ENCODE assay signal across 25 mouse cellular contexts in genomic region chr1:164821821-164822220, GRCm38 (mm10). TPM values are rescaled to one million over a fixed set of nuclear protein-coding genes. Genes with fewer than 3 reads are reported as not detected.
A peak's percentile ranks its signal among the peaks of the same experiment; 100 is the strongest.
DNase-seq lines count a peak whose midpoint lies in the region; ATAC-seq lines count a peak whose summit lies in the region.
"Had no signal": no experiment of that assay in that cellular context is flagged by ENCODE, and none has a peak within 500 bp of the region (broad histone marks: within the 10 kb centered on the region; RNA-seq: fewer than 3 reads in every experiment).

No protein-coding gene starts in this region.

- DNase-seq in embryo, embryonic 10 days (ENCODE audit: low spot score) = peak; percentile 13
- no peak for DNase-seq in embryo, embryonic 11 days
- no peak for DNase-seq in hindbrain, embryonic 11.5 days (ENCODE audit: low spot score)
- no peak for DNase-seq in left cerebral cortex, adult 8-10 months (ENCODE audit: low spot score in 2 of 2)
- DNase-seq: adrenal gland, postnatal 14 days; cerebellum, adult 9-10 months; forebrain, postnatal 0 days; heart, postnatal 4 days; kidney, adult 18-20 months; kidney, postnatal 10 days; left cerebral cortex, postnatal 4 days; lung, postnatal 36 days; right cerebral cortex, postnatal 25 days; thymus, postnatal 25 days had no signal

- H3K4me1 ChIP-seq in hindbrain, embryonic 15.5 days (replicated peaks) = peaks cover 4% of the 10 kb centered on the region; the same call in 1 of the 2 replicates
- H3K4me1 ChIP-seq in hindbrain, embryonic 11.5 days (replicated peaks; ENCODE audit: control insufficient read depth, insufficient read depth, low read length) = no peaks in the 10 kb centered on the region
- no peaks in the 10 kb centered on the region for H3K4me1 ChIP-seq in neural tube, embryonic 12.5 days
- no peaks in the 10 kb centered on the region for H3K4me1 ChIP-seq in neural tube, embryonic 15.5 days
- 0 out of 2 replicates have a peak, but pooled peaks cover 5% of the 10 kb centered on the region for H3K4me1 ChIP-seq in midbrain, embryonic 16.5 days (ENCODE audit: control insufficient read depth, insufficient read depth, low read length)
- H3K4me1 ChIP-seq: forebrain, embryonic 10.5 days; limb, embryonic 15.5 days; lung, embryonic 15.5 days; stomach, embryonic 15.5 days had no signal

- no peak overlapping the region for H3K27ac ChIP-seq in hindbrain, embryonic 15.5 days (replicated peaks)
- no peak overlapping the region for H3K27ac ChIP-seq in hindbrain, embryonic 11.5 days (ENCODE audit: low read depth, low read length)
- H3K27ac ChIP-seq in neural tube, embryonic 12.5 days = no peak overlapping the region
- H3K27ac ChIP-seq in neural tube, embryonic 15.5 days (replicated peaks) = no peak overlapping the region
- H3K27ac ChIP-seq in midbrain, embryonic 16.5 days (ENCODE audit: low read length) = no peak overlapping the region
- H3K27ac ChIP-seq: forebrain, embryonic 10.5 days; left cerebral cortex, adult 2 months; limb, embryonic 15.5 days; liver, embryonic 14.5 days; lung, embryonic 15.5 days; stomach, embryonic 15.5 days had no signal

- no peaks in the 10 kb centered on the region for H3K27me3 ChIP-seq in hindbrain, embryonic 15.5 days
- H3K27me3 ChIP-seq in hindbrain, embryonic 11.5 days (ENCODE audit: control insufficient read depth, insufficient read depth, low read length) = no peaks in the 10 kb centered on the region
- no peaks in the 10 kb centered on the region for H3K27me3 ChIP-seq in neural tube, embryonic 12.5 days (replicated peaks)
- H3K27me3 ChIP-seq in neural tube, embryonic 15.5 days (replicated peaks) = no peaks in the 10 kb centered on the region
- no peaks in the 10 kb centered on the region for H3K27me3 ChIP-seq in midbrain, embryonic 16.5 days (ENCODE audit: control insufficient read depth, insufficient read depth, low read depth, low read length)
- H3K27me3 ChIP-seq: limb, embryonic 15.5 days; lung, embryonic 15.5 days; stomach, embryonic 15.5 days had no signal

- H3K9me3 ChIP-seq in hindbrain, embryonic 15.5 days = no peaks in the 10 kb centered on the region
- H3K9me3 ChIP-seq in hindbrain, embryonic 11.5 days (ENCODE audit: control insufficient read depth, low read length) = no peaks in the 10 kb centered on the region
- H3K9me3 ChIP-seq in neural tube, embryonic 12.5 days = no peaks in the 10 kb centered on the region
- no peaks in the 10 kb centered on the region for H3K9me3 ChIP-seq in neural tube, embryonic 15.5 days (replicated peaks)
- no peaks in the 10 kb centered on the region for H3K9me3 ChIP-seq in midbrain, embryonic 16.5 days (replicated peaks; ENCODE audit: control insufficient read depth, low read length, poor library complexity, severe bottlenecking)
- H3K9me3 ChIP-seq: forebrain, embryonic 10.5 days; limb, embryonic 15.5 days; lung, embryonic 15.5 days; stomach, embryonic 15.5 days had no signal

- H3K4me3 ChIP-seq in hindbrain, embryonic 15.5 days = no peak overlapping the region
- no peak overlapping the region for H3K4me3 ChIP-seq in hindbrain, embryonic 11.5 days (ENCODE audit: low read depth, low read length)
- no peak overlapping the region for H3K4me3 ChIP-seq in neural tube, embryonic 12.5 days
- H3K4me3 ChIP-seq in neural tube, embryonic 15.5 days (replicated peaks) = no peak overlapping the region
- no peak overlapping the region for H3K4me3 ChIP-seq in midbrain, embryonic 16.5 days (ENCODE audit: low read depth, low read length)
- H3K4me3 ChIP-seq: forebrain, embryonic 10.5 days; left cerebral cortex, adult 2 months; limb, embryonic 15.5 days; lung, embryonic 15.5 days; stomach, embryonic 15.5 days had no signal

- no peak overlapping the region for H3K4me2 ChIP-seq in hindbrain, embryonic 15.5 days
- H3K4me2 ChIP-seq in hindbrain, embryonic 11.5 days (replicated peaks; ENCODE audit: low read depth, low read length) = no peak overlapping the region
- no peak overlapping the region for H3K4me2 ChIP-seq in neural tube, embryonic 12.5 days (replicated peaks)
- no peak overlapping the region for H3K4me2 ChIP-seq in neural tube, embryonic 15.5 days
- no peak overlapping the region for H3K4me2 ChIP-seq in midbrain, embryonic 16.5 days (ENCODE audit: low read length)
- H3K4me2 ChIP-seq: limb, embryonic 15.5 days; lung, embryonic 15.5 days; stomach, embryonic 15.5 days had no signal

- WGBS in hindbrain, embryonic 15.5 days = 51% methylated on average over 3 of the region's 3 CpGs
- 70% methylated on average over 3 of the region's 3 CpGs for WGBS in hindbrain, embryonic 11.5 days
- WGBS in neural tube, embryonic 12.5 days = 65% methylated on average over 3 of the region's 3 CpGs
- WGBS in neural tube, embryonic 15.5 days = 47% methylated on average over 3 of the region's 3 CpGs
- 53% methylated on average over 3 of the region's 3 CpGs for WGBS in midbrain, embryonic 16.5 days

- H3K9ac ChIP-seq in hindbrain, embryonic 15.5 days = no peak overlapping the region
- no peak overlapping the region for H3K9ac ChIP-seq in hindbrain, embryonic 11.5 days (ENCODE audit: low read depth, low read length)
- H3K9ac ChIP-seq in neural tube, embryonic 12.5 days = no peak overlapping the region
- no peak overlapping the region for H3K9ac ChIP-seq in neural tube, embryonic 15.5 days (replicated peaks)
- H3K9ac ChIP-seq in midbrain, embryonic 16.5 days (ENCODE audit: low read depth, low read length) = no peak overlapping the region
- H3K9ac ChIP-seq: forebrain, postnatal 0 days; limb, embryonic 15.5 days; liver, embryonic 14.5 days; lung, embryonic 15.5 days; stomach, embryonic 15.5 days had no signal

- H3K36me3 ChIP-seq in hindbrain, embryonic 15.5 days = no peaks in the 10 kb centered on the region
- H3K36me3 ChIP-seq in hindbrain, embryonic 11.5 days (ENCODE audit: control insufficient read depth, insufficient read depth, low read length) = no peaks in the 10 kb centered on the region
- no peaks in the 10 kb centered on the region for H3K36me3 ChIP-seq in neural tube, embryonic 12.5 days
- no peaks in the 10 kb centered on the region for H3K36me3 ChIP-seq in neural tube, embryonic 15.5 days
- H3K36me3 ChIP-seq in midbrain, embryonic 16.5 days (ENCODE audit: control insufficient read depth, insufficient read depth, low read length) = no peaks in the 10 kb centered on the region
- H3K36me3 ChIP-seq: forebrain, embryonic 10.5 days; limb, embryonic 15.5 days; lung, embryonic 15.5 days; stomach, embryonic 15.5 days had no signal

- ATAC-seq in hindbrain, embryonic 15.5 days (ENCODE audit: low FRiP score, low read depth) = peak; percentile 23; the same call in 1 of the 2 replicates
- no peak for ATAC-seq in hindbrain, embryonic 11.5 days (ENCODE audit: low FRiP score)
- ATAC-seq in neural tube, embryonic 12.5 days (ENCODE audit: low FRiP score, low read depth) = 0 out of 2 replicates have a peak, but pooled peaks have one; percentile 21
- ATAC-seq in neural tube, embryonic 15.5 days (ENCODE audit: low FRiP score) = no peak
- peak; percentile 45; the same call in 1 of the 2 replicates for ATAC-seq in midbrain, embryonic 16.5 days
- ATAC-seq: forebrain, postnatal 0 days; inflammation-experienced regulatory T-cells, adult 6 months had no signal

RNA-seq across cellular contexts. Expression of gene Dpt, which starts 25.4 kb away (rescaled TPM):
- 1.00 and 1.2 TPM in 2 replicates for polyA plus RNA-seq in hindbrain, embryonic 15.5 days (2015; fragmentation: Nextera tagmentation; extraction: Ambion mirVana)
- polyA plus RNA-seq in hindbrain, embryonic 11.5 days (2014; fragmentation: Nextera tagmentation; extraction: Ambion mirVana) = 0.12 and 0.14 TPM in 2 replicates
- polyA plus RNA-seq in neural tube, embryonic 12.5 days (2016; fragmentation: Nextera tagmentation; extraction: Ambion mirVana) = 0.29 and 0.56 TPM in 2 replicates
- 6.2 and 7.2 TPM in 2 replicates for polyA plus RNA-seq in neural tube, embryonic 15.5 days (2015; fragmentation: Nextera tagmentation; extraction: Ambion mirVana)
- polyA plus RNA-seq in midbrain, embryonic 16.5 days (2015; fragmentation: Nextera tagmentation; extraction: Ambion mirVana) = 0.11 and 0.38 TPM in 2 replicates
- total RNA-seq in left cerebral cortex, adult 8-10 months (2022) = under 1 TPM in 3 of 4 experiments, not detected in 1; 0.18 to 0.42 (median 0.21) TPM
- total RNA-seq: forebrain, postnatal 0 days; left cerebral cortex, postnatal 4 days had no signal
- polyA plus RNA-seq: forebrain, embryonic 10.5 days had no signal

Comparison
In these comparisons a context has a peak if more than half of its experiments do, and no peak if none do; other contexts are left out.
1. ATAC-seq: peak in hindbrain, embryonic 15.5 days (single experiment), neural tube, embryonic 12.5 days (single experiment) and midbrain, embryonic 16.5 days (single experiment); none in hindbrain, embryonic 11.5 days (single experiment) and neural tube, embryonic 15.5 days (single experiment).